Mouse (Mus musculus) megakaryocyte-erythroid progenitor cell, adult 5-6 weeks (primary cell): ENCODE results near the gene Hist1h4a. TPM values are rescaled to one million over a fixed set of nuclear protein-coding genes. Genes with fewer than 3 reads are reported as not detected.
"Not testable (repeated sequence)": the region's sequence is repeated elsewhere in the genome, so short reads cannot be mapped to it uniquely, and the experiment has no call there.

Experiments
- ATAC-seq: replicated peaks from 2 replicates; pipeline ENCODE4 v1.8.0; 2016; ENCODE audit warnings: mild to moderate bottlenecking, inconsistent platforms; ENCODE audit not compliant: severe bottlenecking, poor library complexity, low FRiP score, low TSS enrichment
- total RNA-seq, 2 experiments: library from RNA; stranded (forward) in 1 of 2; stranded (reverse) in 1 of 2; fragments of 200-1000, 215-1000 nt in 1 of 2; fragments of >200 nt in 1 of 2; fragmentation: Nextera tagmentation in 1 of 2; gene quantifications; 2 replicates each; pipeline ENCODE4 v1.2.3; 2014 to 2017

The Hist1h4a gene
- total RNA-seq (2014; fragmentation: Nextera tagmentation) = 58.4 and 68.4 TPM in 2 replicates
- 328 and 432 TPM in 2 replicates for total RNA-seq (2017)

- peak; percentile 42 for ATAC-seq
Measured at GRCm38 (mm10) chr13:23760972-23761864, at the start of gene Hist1h4a. TSS of gene Hist1h4a (minus strand) at chr13:23761230.

- no peak for ATAC-seq
Measured at GRCm38 (mm10) chr13:23806422-23807052, 45.5 kb upstream of the Hist1h4a start, which contains the start of gene Slc17a2. TSS of gene Slc17a2 (plus strand) at chr13:23806993.

GRCm38 (mm10) chr13:23804532-23804931 is 43.5 kb upstream of the Hist1h4a start:
- no peak for ATAC-seq

- ATAC-seq = no peak
Measured at GRCm38 (mm10) chr13:23799405-23799804, 38.4 kb upstream of the Hist1h4a start.

- ATAC-seq = 0 out of 2 replicates have a peak, but pooled peaks have one; percentile 59
Measured at GRCm38 (mm10) chr13:23792520-23792919, 31.5 kb upstream of the Hist1h4a start.

GRCm38 (mm10) chr13:23779025-23779424 is 18.0 kb upstream of the Hist1h4a start:
- ATAC-seq = 0 out of 2 replicates have a peak, but pooled peaks have one; percentile 59

GRCm38 (mm10) chr13:23778339-23778738 is 17.3 kb upstream of the Hist1h4a start:
- ATAC-seq = no peak

GRCm38 (mm10) chr13:23772561-23773313 is 11.7 kb upstream of the Hist1h4a start:
- peak; percentile 88 for ATAC-seq

GRCm38 (mm10) chr13:23769613-23770012 is 8.6 kb upstream of the Hist1h4a start, which contains the start of gene Trim38:
TSS of gene Trim38 (plus strand) at chr13:23769913.
- ATAC-seq = not testable (repeated sequence)

- ATAC-seq = no peak
Measured at GRCm38 (mm10) chr13:23768834-23769397, 7.9 kb upstream of the Hist1h4a start.

GRCm38 (mm10) chr13:23766772-23767171 is 5.7 kb upstream of the Hist1h4a start:
- ATAC-seq = no peak

GRCm38 (mm10) chr13:23765172-23765513 is 4.1 kb upstream of the Hist1h4a start:
- no peak for ATAC-seq

GRCm38 (mm10) chr13:23764324-23765171 is 3.5 kb upstream of the Hist1h4a start:
- no peak for ATAC-seq

GRCm38 (mm10) chr13:23763586-23764323 is 2.7 kb upstream of the Hist1h4a start, which contains the start of gene Hist1h1a:
TSS of gene Hist1h1a (plus strand) at chr13:23763666.
- ATAC-seq = peak; percentile 43

- no peak for ATAC-seq
Measured at GRCm38 (mm10) chr13:23763242-23763585, 2.2 kb upstream of the Hist1h4a start.

- peak; percentile 40 for ATAC-seq
Measured at GRCm38 (mm10) chr13:23761871-23762821, 1.1 kb upstream of the Hist1h4a start, which contains the start of gene Hist1h3a. TSS of gene Hist1h3a (minus strand) at chr13:23762386.
